Mouse (Mus musculus): ENCODE measurements around the gene Ing4. TPM values are rescaled to one million over a fixed set of nuclear protein-coding genes. Genes with fewer than 3 reads are reported as not detected.

Gene Ing4
- polyA plus RNA-seq, 1 experiment from 2014 or later, result 65.4 TPM

- H3K27ac ChIP-seq (ENCODE audit: low read depth, low read length), result peak within 1 kb of the TSS; percentile 50
- H3K27me3 ChIP-seq (replicated peaks; ENCODE audit: control insufficient read depth, insufficient read depth, low read length), result no peaks in the 10 kb centered on the region
- H3K9me3 ChIP-seq (ENCODE audit: control insufficient read depth), result no peaks in the 10 kb centered on the region
- WGBS, result 30% methylated on average over 8 of the region's 8 CpGs
- H3K4me2 ChIP-seq (replicated peaks; ENCODE audit: low read depth), result peak within 1 kb of the TSS; percentile 65
- TF ChIP-seq CTCF (IDR thresholded peaks at IDR 0.05; ENCODE audit: low read depth), result no peak
- no peaks in the 10 kb centered on the region for H3K36me3 ChIP-seq (ENCODE audit: control insufficient read depth, insufficient read depth)
- ATAC-seq, result peak; percentile 27
- H3K9ac ChIP-seq (ENCODE audit: low read depth, low read length), result no peak within 1 kb of the TSS; the same call in 1 of the 2 replicates
- peak within 1 kb of the TSS; percentile 24 for H3K4me3 ChIP-seq (ENCODE audit: low read depth, low read length)
- 0 out of 2 replicates have a peak, but pooled peaks cover 4% of the 10 kb centered on the region for H3K4me1 ChIP-seq (replicated peaks; ENCODE audit: control insufficient read depth, insufficient read depth, low read length)
These were observed 28.0 kb downstream of the Ing4 start, which contains the start of gene Lpar5 for GRCm38 (mm10) chr6:125067571-125067995. TSS of gene Lpar5 (plus strand) at chr6:125067920.

GRCm38 (mm10) chr6:125071170-125071895, 31.8 kb downstream of the Ing4 start:
- Histone ChIP-seq H3K27ac (ENCODE audit: low read depth, low read length) (peak overlapping the region; percentile 66), H3K4me3 (ENCODE audit: low read depth, low read length) (no peak overlapping the region), H3K9me3 (ENCODE audit: control insufficient read depth) (no peaks in the 10 kb centered on the region), H3K4me2 (replicated peaks; ENCODE audit: low read depth) (peak overlapping the region; percentile 45), H3K9ac (ENCODE audit: low read depth, low read length) (no peak overlapping the region), H3K36me3 (ENCODE audit: control insufficient read depth, insufficient read depth) (no peaks in the 10 kb centered on the region), H3K27me3 (replicated peaks; ENCODE audit: control insufficient read depth, insufficient read depth, low read length) (no peaks in the 10 kb centered on the region), H3K4me1 (replicated peaks; ENCODE audit: control insufficient read depth, insufficient read depth, low read length) (0 out of 2 replicates have a peak, but pooled peaks cover 4% of the 10 kb centered on the region)
- WGBS, result 55% methylated on average over 18 of the region's 18 CpGs
- no peak for TF ChIP-seq CTCF (IDR thresholded peaks at IDR 0.05; ENCODE audit: low read depth)
- peak; percentile 79 for ATAC-seq

GRCm38 (mm10) chr6:125071896-125072279, 32.3 kb downstream of the Ing4 start:
- H3K9ac ChIP-seq (ENCODE audit: low read depth, low read length), result no peak overlapping the region
- peak overlapping the region; percentile 45; the same call in 1 of the 2 replicates for H3K4me2 ChIP-seq (replicated peaks; ENCODE audit: low read depth)
- H3K4me3 ChIP-seq (ENCODE audit: low read depth, low read length), result no peak overlapping the region
- peak overlapping the region; percentile 66 for H3K27ac ChIP-seq (ENCODE audit: low read depth, low read length)
- WGBS, result 25% methylated on average over 2 of the region's 2 CpGs
- H3K36me3 ChIP-seq (ENCODE audit: control insufficient read depth, insufficient read depth), result no peaks in the 10 kb centered on the region
- H3K4me1 ChIP-seq (replicated peaks; ENCODE audit: control insufficient read depth, insufficient read depth, low read length), result 0 out of 2 replicates have a peak, but pooled peaks cover 4% of the 10 kb centered on the region
- H3K27me3 ChIP-seq (replicated peaks; ENCODE audit: control insufficient read depth, insufficient read depth, low read length), result no peaks in the 10 kb centered on the region
- H3K9me3 ChIP-seq (ENCODE audit: control insufficient read depth), result no peaks in the 10 kb centered on the region
- no peak for TF ChIP-seq CTCF (IDR thresholded peaks at IDR 0.05; ENCODE audit: low read depth)
- ATAC-seq, result no peak

GRCm38 (mm10) chr6:125073825-125074224, 34.3 kb downstream of the Ing4 start:
- 0 out of 2 replicates have a peak overlapping the region, but pooled peaks have one; percentile 15 for H3K27ac ChIP-seq (ENCODE audit: low read depth, low read length)

GRCm38 (mm10) chr6:125081394-125081793, 41.8 kb downstream of the Ing4 start:
- 32% methylated on average over 25 of the region's 25 CpGs for WGBS
- peaks cover 13% of the 10 kb centered on the region; the same call in 1 of the 2 replicates for H3K36me3 ChIP-seq (ENCODE audit: control insufficient read depth, insufficient read depth)

More at GRCm38 (mm10) chr6:125073825-125074224, 34.3 kb downstream of the Ing4 start:
- 0 out of 2 replicates have a peak, but pooled peaks have one; percentile 8 for ATAC-seq
- 44% methylated on average over 8 of the region's 8 CpGs for WGBS
- Histone ChIP-seq H3K4me2 (replicated peaks; ENCODE audit: low read depth) (no peak overlapping the region), H3K9me3 (ENCODE audit: control insufficient read depth) (no peaks in the 10 kb centered on the region), H3K36me3 (ENCODE audit: control insufficient read depth, insufficient read depth) (no peaks in the 10 kb centered on the region), H3K4me1 (replicated peaks; ENCODE audit: control insufficient read depth, insufficient read depth, low read length) (0 out of 2 replicates have a peak, but pooled peaks cover 4% of the 10 kb centered on the region), H3K9ac (ENCODE audit: low read depth, low read length) (no peak overlapping the region), H3K27me3 (replicated peaks; ENCODE audit: control insufficient read depth, insufficient read depth, low read length) (no peaks in the 10 kb centered on the region), H3K4me3 (ENCODE audit: low read depth, low read length) (no peak overlapping the region)
- no peak for TF ChIP-seq CTCF (IDR thresholded peaks at IDR 0.05; ENCODE audit: low read depth)

GRCm38 (mm10) chr6:125081797-125082560, 42.4 kb downstream of the Ing4 start:
- peak overlapping the region; percentile 30; the same call in 1 of the 2 replicates for H3K27ac ChIP-seq (ENCODE audit: low read depth, low read length)
- H3K27me3 ChIP-seq (replicated peaks; ENCODE audit: control insufficient read depth, insufficient read depth, low read length), result no peaks in the 10 kb centered on the region
- peak; percentile 98 for TF ChIP-seq CTCF (IDR thresholded peaks at IDR 0.05; ENCODE audit: low read depth)
- H3K4me1 ChIP-seq (replicated peaks; ENCODE audit: control insufficient read depth, insufficient read depth, low read length), result peaks cover 8% of the 10 kb centered on the region; the same call in 1 of the 2 replicates
- peak; percentile 84 for ATAC-seq
- 26% methylated on average over 45 of the region's 45 CpGs for WGBS
- no peak overlapping the region for H3K9ac ChIP-seq (ENCODE audit: low read depth, low read length)
- no peaks in the 10 kb centered on the region for H3K9me3 ChIP-seq (ENCODE audit: control insufficient read depth)
- H3K36me3 ChIP-seq (ENCODE audit: control insufficient read depth, insufficient read depth), result peaks cover 13% of the 10 kb centered on the region; the same call in 1 of the 2 replicates
- H3K4me3 ChIP-seq (ENCODE audit: low read depth, low read length), result peak overlapping the region; percentile 34
- peak overlapping the region; percentile 66 for H3K4me2 ChIP-seq (replicated peaks; ENCODE audit: low read depth)

More at GRCm38 (mm10) chr6:125081394-125081793, 41.8 kb downstream of the Ing4 start:
- Histone ChIP-seq H3K9ac (ENCODE audit: low read depth, low read length) (no peak overlapping the region), H3K4me2 (replicated peaks; ENCODE audit: low read depth) (peak overlapping the region; percentile 66), H3K4me1 (replicated peaks; ENCODE audit: control insufficient read depth, insufficient read depth, low read length) (peaks cover 8% of the 10 kb centered on the region; the same call in 1 of the 2 replicates), H3K27me3 (replicated peaks; ENCODE audit: control insufficient read depth, insufficient read depth, low read length) (no peaks in the 10 kb centered on the region), H3K9me3 (ENCODE audit: control insufficient read depth) (no peaks in the 10 kb centered on the region), H3K27ac (ENCODE audit: low read depth, low read length) (peak overlapping the region; percentile 30; the same call in 1 of the 2 replicates), H3K4me3 (ENCODE audit: low read depth, low read length) (peak overlapping the region; percentile 34)
- no peak for TF ChIP-seq CTCF (IDR thresholded peaks at IDR 0.05; ENCODE audit: low read depth)
- peak; percentile 15 for ATAC-seq
